Mouse (Mus musculus) myocyte (in vitro differentiated cells): ENCODE results near the gene Wdr63. TPM values are rescaled to one million over a fixed set of nuclear protein-coding genes. Genes with fewer than 3 reads are reported as not detected.

Experiments used
- H3K27me3 ChIP-seq: one replicate; pipeline ENCODE4 v1.6.1; 2011; ENCODE audit not compliant: control insufficient read depth, insufficient read depth, insufficient read length
- H3K36me3 ChIP-seq: one replicate; pipeline ENCODE4 v1.6.1; 2011; ENCODE audit not compliant: control insufficient read depth, insufficient read depth
- H3K4me2 ChIP-seq: one replicate; pipeline ENCODE4 v1.6.1; 2011; ENCODE audit warnings: low read depth, control low read depth
- H3K4me3 ChIP-seq: one replicate; pipeline ENCODE4 v1.5.1; 2011; ENCODE audit warnings: mild to moderate bottlenecking, control low read depth, moderate library complexity
- H3K79me2 ChIP-seq: one replicate; pipeline ENCODE4 v1.6.1; 2011; ENCODE audit not compliant: control insufficient read depth, insufficient read depth
- H3ac ChIP-seq: one replicate; pipeline ENCODE4 v1.6.1; 2011; ENCODE audit not compliant: control insufficient read depth, insufficient read length
- CEBPB ChIP-seq: IDR thresholded peaks from 2 replicates; pipeline ENCODE4 v1.6.1; 2011; ENCODE audit warnings: mild to moderate bottlenecking, moderate library complexity; ENCODE audit not compliant: poor library complexity, insufficient read depth, severe bottlenecking
- E2F4 ChIP-seq: IDR thresholded peaks from one replicate; pipeline ENCODE4 v1.6.1; 2011; ENCODE audit warnings: mild to moderate bottlenecking, control low read depth, moderate library complexity; ENCODE audit not compliant: insufficient read depth
- MAX ChIP-seq: IDR thresholded peaks from one replicate; pipeline ENCODE4 v1.6.1; 2011; ENCODE audit warnings: low read depth, mild to moderate bottlenecking, control low read depth
- MYOD1 ChIP-seq, 3 experiments: IDR thresholded peaks; one replicate each; pipeline ENCODE4 v1.6.1; 2011; ENCODE audit warnings: control low read depth in 2 of 3, low read depth in 2 of 3, mild to moderate bottlenecking in 2 of 3, moderate library complexity in 1 of 3; ENCODE audit not compliant: insufficient read length in 2 of 3, control insufficient read depth in 1 of 3
- MYOG ChIP-seq, 3 experiments: IDR thresholded peaks; one replicate each; pipeline ENCODE4 v1.6.1; 2011; ENCODE audit warnings: control low read depth in 2 of 3, low read depth in 2 of 3, mild to moderate bottlenecking in 2 of 3; ENCODE audit not compliant: insufficient read length in 2 of 3, control insufficient read depth in 1 of 3, insufficient read depth in 1 of 3
- POLR2A ChIP-seq: IDR thresholded peaks from one replicate; pipeline ENCODE4 v1.6.1; 2011; ENCODE audit warnings: low read depth, mild to moderate bottlenecking, control low read depth, moderate library complexity; ENCODE audit not compliant: insufficient read length
- POLR2AphosphoS2 ChIP-seq: IDR thresholded peaks from one replicate; pipeline ENCODE4 v1.6.1; 2011; ENCODE audit warnings: low read depth, control low read depth; ENCODE audit not compliant: insufficient read length
- REST ChIP-seq: IDR thresholded peaks from one replicate; pipeline ENCODE4 v1.6.1; 2011; ENCODE audit warnings: mild to moderate bottlenecking, control low read depth, moderate library complexity; ENCODE audit not compliant: insufficient read depth, insufficient read length
- SRF ChIP-seq: IDR thresholded peaks from one replicate; pipeline ENCODE4 v1.6.1; 2011; ENCODE audit warnings: low read depth; ENCODE audit not compliant: control insufficient read depth, insufficient read length
- TCF12 ChIP-seq: IDR thresholded peaks from one replicate; pipeline ENCODE4 v1.6.1; 2011; ENCODE audit warnings: mild to moderate bottlenecking, control low read depth; ENCODE audit not compliant: poor library complexity, insufficient read depth, severe bottlenecking
- TCF3 ChIP-seq: IDR thresholded peaks from one replicate; pipeline ENCODE4 v1.6.1; 2011; ENCODE audit warnings: low read depth, control low read depth; ENCODE audit not compliant: insufficient read length
- USF1 ChIP-seq: IDR thresholded peaks from one replicate; pipeline ENCODE4 v1.6.1; 2011; ENCODE audit warnings: low read depth, mild to moderate bottlenecking, control low read depth, moderate library complexity
- polyA plus RNA-seq: library from polyadenylated mRNA; unstranded; fragments of >200 nt; fragmentation: generic; extraction: Trizol; gene quantifications from one replicate; pipeline ENCODE4 v1.2.1, GENCODE M21; 2012; ENCODE audit warnings: missing spikeins

The Wdr63 gene
- polyA plus RNA-seq, 1 experiment: 0.10 TPM

DNA sequence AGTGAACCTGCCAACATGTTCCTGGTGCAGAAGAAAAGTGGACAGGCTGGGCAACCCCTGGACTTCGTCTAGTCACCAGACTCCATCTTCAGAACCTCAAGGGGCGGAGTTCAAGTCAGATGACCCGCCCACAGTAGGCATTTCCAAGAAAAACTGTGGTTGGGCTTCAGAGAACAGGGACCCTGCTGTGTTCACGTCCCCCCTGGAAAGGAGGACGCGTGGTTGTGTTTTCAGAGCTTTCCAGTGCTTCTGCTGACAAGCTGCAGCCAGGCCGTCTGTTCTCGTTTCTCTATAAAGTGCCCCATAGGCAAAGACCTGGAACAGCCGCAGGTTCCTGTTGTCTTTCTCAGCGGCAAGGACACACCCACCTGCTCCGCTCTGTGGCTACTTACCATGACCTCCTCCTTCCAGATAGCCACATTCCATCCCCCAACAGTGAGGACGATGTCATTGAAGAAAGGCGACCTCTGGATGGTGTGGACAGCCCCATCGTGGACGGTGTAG is 60.2 kb downstream of the Wdr63 start:
- no peak overlapping the region for H3K4me2 ChIP-seq
- H3K79me2 ChIP-seq: no peaks in the 10 kb centered on the region
- TF ChIP-seq TCF3 (no peak), MYOG (IDR thresholded peaks at IDR 0.05; ENCODE audit: control insufficient read depth in 1 of 3, insufficient read depth in 1 of 3, insufficient read length in 2 of 3, low read depth in 2 of 3) (no peak), MYOD1 (IDR thresholded peaks at IDR 0.05; ENCODE audit: control insufficient read depth in 1 of 3, insufficient read length in 2 of 3, low read depth in 2 of 3) (no peak), REST (no peak), TCF12 (no peak), SRF (no peak), CEBPB (no peak), USF1 (no peak), POLR2A (no peak), E2F4 (no peak), POLR2AphosphoS2 (no peak), MAX (no peak)
- H3ac ChIP-seq: no peak overlapping the region
- no peaks in the 10 kb centered on the region for H3K36me3 ChIP-seq
- no peak overlapping the region for H3K4me3 ChIP-seq
- no peaks in the 10 kb centered on the region for H3K27me3 ChIP-seq

- no peak overlapping the region for H3ac ChIP-seq
- H3K36me3 ChIP-seq: no peaks in the 10 kb centered on the region
- H3K27me3 ChIP-seq: no peaks in the 10 kb centered on the region
- TF ChIP-seq MYOG (IDR thresholded peaks at IDR 0.05; ENCODE audit: control insufficient read depth in 1 of 3, insufficient read depth in 1 of 3, insufficient read length in 2 of 3, low read depth in 2 of 3) (no peak), POLR2A (no peak), TCF3 (no peak), USF1 (no peak)
- no peak overlapping the region for H3K4me2 ChIP-seq
- H3K79me2 ChIP-seq: no peaks in the 10 kb centered on the region
- no peak overlapping the region for H3K4me3 ChIP-seq
Observed at GRCm38 (mm10) chr3:146046076-146046475, 61.9 kb downstream of the Wdr63 start.

DNA sequence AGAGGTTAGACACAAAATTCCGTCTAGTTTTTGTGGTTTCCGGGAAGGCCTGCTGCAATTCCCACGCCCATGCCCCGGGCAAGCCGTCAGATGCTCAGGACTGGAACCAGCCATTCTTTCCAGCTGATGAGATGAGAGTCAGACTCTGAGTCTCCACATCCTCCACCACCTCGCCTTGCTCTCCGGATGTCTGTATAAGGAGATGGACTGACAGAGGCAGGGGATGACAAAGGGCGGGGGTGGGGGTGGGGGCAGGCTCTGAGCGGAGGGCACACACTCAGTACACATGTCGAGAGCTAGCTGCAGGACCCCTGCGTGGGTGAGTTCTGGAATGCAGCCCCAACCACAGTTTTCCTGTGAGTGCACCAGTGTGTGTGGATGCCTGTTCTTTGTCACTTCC is 63.0 kb downstream of the Wdr63 start:
- Histone ChIP-seq H3ac (no peak overlapping the region), H3K79me2 (no peaks in the 10 kb centered on the region), H3K36me3 (no peaks in the 10 kb centered on the region), H3K27me3 (no peaks in the 10 kb centered on the region), H3K4me3 (no peak overlapping the region), H3K4me2 (peak overlapping the region; percentile 57)
- no peak for TF ChIP-seq MAX
- peak; percentile 21 for TF ChIP-seq SRF
- peak in 1 of 3 experiments; percentile 13 for TF ChIP-seq MYOD1 (IDR thresholded peaks at IDR 0.05; ENCODE audit: control insufficient read depth in 1 of 3, insufficient read length in 2 of 3, low read depth in 2 of 3)
- TF ChIP-seq POLR2A: no peak
- no peak for TF ChIP-seq CEBPB

DNA sequence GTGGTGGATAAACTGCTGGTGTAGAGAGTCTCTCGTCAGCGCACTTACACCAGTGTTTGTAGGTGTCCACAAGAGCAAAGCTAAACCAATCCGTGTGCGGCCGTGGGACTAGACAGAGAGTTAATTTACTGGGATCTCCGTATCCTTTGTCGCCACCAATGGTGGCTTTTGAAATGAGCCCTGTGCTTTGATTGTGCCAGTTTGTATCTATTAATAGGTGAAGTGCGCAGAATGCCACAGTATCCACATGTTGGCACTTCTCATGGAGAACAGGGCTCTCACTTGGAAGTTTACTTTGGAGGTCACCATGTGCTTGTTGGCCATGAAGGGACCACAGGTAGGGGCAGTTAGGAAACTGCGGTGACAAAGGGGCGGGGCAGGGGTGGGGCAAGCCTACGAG is 66.5 kb downstream of the Wdr63 start:
- no peak for TF ChIP-seq USF1
- TF ChIP-seq REST: no peak
- no peak for TF ChIP-seq MYOG (IDR thresholded peaks at IDR 0.05; ENCODE audit: control insufficient read depth in 1 of 3, insufficient read depth in 1 of 3, insufficient read length in 2 of 3, low read depth in 2 of 3)
- TF ChIP-seq MAX: no peak
- TF ChIP-seq CEBPB: no peak
- no peak for TF ChIP-seq MYOD1 (IDR thresholded peaks at IDR 0.05; ENCODE audit: control insufficient read depth in 1 of 3, insufficient read length in 2 of 3, low read depth in 2 of 3)
- TF ChIP-seq SRF: no peak
- TF ChIP-seq POLR2AphosphoS2: no peak
- TF ChIP-seq TCF12: no peak
- no peak for TF ChIP-seq POLR2A
- no peak for TF ChIP-seq TCF3
- no peak for TF ChIP-seq E2F4
- H3K4me3 ChIP-seq: no peak overlapping the region
- H3K36me3 ChIP-seq: no peaks in the 10 kb centered on the region
- no peak overlapping the region for H3K4me2 ChIP-seq
- H3K27me3 ChIP-seq: no peaks in the 10 kb centered on the region
- no peak overlapping the region for H3ac ChIP-seq
- H3K79me2 ChIP-seq: no peaks in the 10 kb centered on the region

GRCm38 (mm10) chr3:146039132-146039903 is 68.6 kb downstream of the Wdr63 start:
- H3K36me3 ChIP-seq: no peaks in the 10 kb centered on the region
- no peak overlapping the region for H3K4me3 ChIP-seq
- H3K27me3 ChIP-seq: no peaks in the 10 kb centered on the region
- H3K4me2 ChIP-seq: no peak overlapping the region
- H3ac ChIP-seq: no peak overlapping the region
- TF ChIP-seq TCF3 (no peak), REST (no peak), CEBPB (no peak), POLR2A (no peak), TCF12 (no peak), MYOG (IDR thresholded peaks at IDR 0.05; ENCODE audit: control insufficient read depth in 1 of 3, insufficient read depth in 1 of 3, insufficient read length in 2 of 3, low read depth in 2 of 3) (no peak), MAX (no peak), MYOD1 (IDR thresholded peaks at IDR 0.05; ENCODE audit: control insufficient read depth in 1 of 3, insufficient read length in 2 of 3, low read depth in 2 of 3) (no peak), USF1 (no peak), SRF (no peak), POLR2AphosphoS2 (no peak), E2F4 (no peak)
- no peaks in the 10 kb centered on the region for H3K79me2 ChIP-seq
